Mouse (Mus musculus) heart, postnatal 0 days (tissue): ENCODE results near the gene Gm28051. TPM values are rescaled to one million over a fixed set of nuclear protein-coding genes. Genes with fewer than 3 reads are reported as not detected.

Source experiments
- ATAC-seq: fragments of 200-750 bp; cut with Nextera tagmentation; 2 replicates; pipeline ENCODE4 v1.8.0; 2017; ENCODE audit warnings: low read depth, moderate number of reproducible peaks, moderate library complexity; ENCODE audit not compliant: insufficient read depth
- DNase-seq: peaks from one replicate; pipeline ENCODE4 v3.0.0-alpha.2; 2016; ENCODE audit warnings: low spot score
- H3K27ac ChIP-seq: fragments of 300-500 bp; sonication (generic); 2 replicates; pipeline ENCODE4 v1.5.1; 2014; ENCODE audit warnings: low read depth, mild to moderate bottlenecking
- H3K27me3 ChIP-seq: fragments of 300-500 bp; sonication (generic); 2 replicates; pipeline ENCODE4 v1.6.1; 2014; ENCODE audit warnings: low read length, mixed read lengths; ENCODE audit not compliant: control insufficient read depth, insufficient read depth
- H3K36me3 ChIP-seq: fragments of 300-500 bp; sonication (generic); replicated peaks from 2 replicates; pipeline ENCODE4 v1.6.1; 2014; ENCODE audit warnings: low read length, mixed read lengths; ENCODE audit not compliant: control insufficient read depth, insufficient read depth
- H3K4me1 ChIP-seq: fragments of 300-500 bp; sonication (generic); 2 replicates; pipeline ENCODE4 v1.6.1; 2014; ENCODE audit warnings: antibody characterized with exemption; ENCODE audit not compliant: control insufficient read depth, insufficient read depth
- H3K4me2 ChIP-seq: fragments of 300-500 bp; sonication (generic); 2 replicates; pipeline ENCODE4 v1.6.1; 2014; ENCODE audit warnings: low read depth, mild to moderate bottlenecking, low read length, moderate library complexity
- H3K4me3 ChIP-seq: fragments of 300-500 bp; sonication (generic); 2 replicates; pipeline ENCODE4 v1.5.1; 2014; ENCODE audit warnings: low read depth, low read length
- H3K9ac ChIP-seq: fragments of 300-500 bp; sonication (generic); replicated peaks from 2 replicates; pipeline ENCODE4 v1.6.1; 2014; ENCODE audit warnings: low read depth, low read length, mixed read lengths
- H3K9me3 ChIP-seq: fragments of 300-500 bp; sonication (generic); replicated peaks from 2 replicates; pipeline ENCODE4 v1.6.1; 2016; ENCODE audit warnings: low read length; ENCODE audit not compliant: control insufficient read depth
- CTCF ChIP-seq: IDR thresholded peaks from 2 replicates; pipeline ENCODE4 v1.5.1; 2016; ENCODE audit warnings: antibody characterized with exemption, control low read depth, low read depth
- EP300 ChIP-seq: IDR thresholded peaks from 2 replicates; pipeline ENCODE4 v1.6.1; 2016; ENCODE audit warnings: antibody characterized with exemption, low read depth
- WGBS: fragments of 180-500 bp; shearing (Covaris S2); extraction: QIAGEN DNeasy Blood & Tissue Kit; methylation state at CpG from one replicate; pipeline ENCODE4 v1.1.7; 2014; 5-methylcytosine and 5-hydroxymethylcytosine counted together
- polyA plus RNA-seq: library from polyadenylated mRNA; unstranded; fragments of >200 nt; fragmentation: Nextera tagmentation; extraction: Ambion mirVana; gene quantifications from 2 replicates; pipeline ENCODE4 v1.2.1, GENCODE M21; 2015
- total RNA-seq: library from RNA; depleted of rRNA; stranded (reverse); fragments of >200 nt; gene quantifications from 2 replicates; pipeline ENCODE4 v1.2.3, GENCODE M21; 2014; ENCODE audit warnings: low replicate concordance

Gm28051 gene
- total and polyA plus RNA-seq, 2 experiments from 2014 or later, result not detected

GRCm38 (mm10) chr12:102742056-102742455, 15.5 kb downstream of the Gm28051 start:
- Histone ChIP-seq H3K4me3 (no peak overlapping the region), H3K27me3 (no peaks in the 10 kb centered on the region), H3K27ac (no peak overlapping the region), H3K4me2 (no peak overlapping the region), H3K9ac (no peak overlapping the region), H3K4me1 (peaks cover 13% of the 10 kb centered on the region), H3K9me3 (no peaks in the 10 kb centered on the region), H3K36me3 (peaks cover 7% of the 10 kb centered on the region; the same call in 1 of the 2 replicates)
- 63% methylated on average over 7 of the region's 7 CpGs for WGBS
- no peak for ATAC-seq
- DNase-seq, result no peak
- TF ChIP-seq CTCF (no peak), EP300 (no peak)

DNA sequence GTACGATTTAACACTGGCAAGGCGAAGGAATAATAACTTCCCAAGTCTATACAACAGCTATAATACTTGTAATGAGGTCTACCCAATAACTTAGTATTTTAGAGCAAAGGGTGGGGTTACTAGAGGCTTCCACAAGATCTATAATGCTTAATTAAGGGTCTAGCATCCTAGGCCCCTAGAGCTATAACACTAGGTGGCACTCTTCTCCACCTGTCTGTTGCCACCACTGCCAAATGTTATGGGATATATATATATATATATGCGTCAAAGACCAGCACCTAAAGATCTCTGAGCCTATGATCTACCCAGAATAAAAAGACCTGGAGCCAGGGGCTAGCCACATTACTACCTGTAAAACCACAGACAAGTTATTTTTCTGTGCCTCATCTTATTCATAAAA, 17.3 kb downstream of the Gm28051 start:
- peak; percentile 28 for DNase-seq
- no peak overlapping the region for H3K9ac ChIP-seq
- 61% methylated on average over 3 of the region's 3 CpGs for WGBS
- no peaks in the 10 kb centered on the region for H3K9me3 ChIP-seq
- H3K4me2 ChIP-seq, result no peak overlapping the region
- H3K4me1 ChIP-seq, result peaks cover 13% of the 10 kb centered on the region
- no peak overlapping the region for H3K4me3 ChIP-seq
- no peak for ATAC-seq
- no peak for TF ChIP-seq EP300
- TF ChIP-seq CTCF, result peak; percentile 54
- H3K27me3 ChIP-seq, result no peaks in the 10 kb centered on the region
- H3K36me3 ChIP-seq, result no peaks in the 10 kb centered on the region
- H3K27ac ChIP-seq, result no peak overlapping the region

GRCm38 (mm10) chr12:102739096-102739495, 18.5 kb downstream of the Gm28051 start:
- Histone ChIP-seq H3K4me2 (no peak overlapping the region), H3K27me3 (no peaks in the 10 kb centered on the region), H3K4me3 (no peak overlapping the region), H3K27ac (no peak overlapping the region), H3K9me3 (no peaks in the 10 kb centered on the region), H3K4me1 (peaks cover 7% of the 10 kb centered on the region), H3K9ac (no peak overlapping the region), H3K36me3 (no peaks in the 10 kb centered on the region)
- TF ChIP-seq EP300 (no peak), CTCF (no peak)
- no peak for DNase-seq
- ATAC-seq, result no peak
- 39% methylated on average over 5 of the region's 5 CpGs for WGBS

DNA sequence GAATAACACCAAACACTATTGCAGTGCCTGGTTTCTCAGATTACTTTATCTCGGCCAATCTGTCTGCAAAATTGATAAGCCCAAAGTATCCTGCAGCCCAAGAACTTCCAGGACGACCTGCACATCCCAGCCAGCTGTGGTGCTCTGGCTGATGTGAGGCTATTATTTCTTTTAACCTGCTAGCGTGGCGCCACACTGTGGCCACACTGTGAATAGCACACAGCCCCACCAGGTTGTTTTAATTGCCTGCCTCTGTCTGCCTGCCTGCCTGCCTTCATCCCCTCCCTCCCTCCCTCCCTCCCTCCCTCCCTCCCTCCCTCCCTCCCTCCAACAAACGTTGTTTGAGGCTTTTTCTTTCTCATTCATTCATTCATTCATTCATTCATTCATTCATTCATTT, 24.2 kb downstream of the Gm28051 start:
- Histone ChIP-seq H3K9ac (no peak overlapping the region), H3K9me3 (no peaks in the 10 kb centered on the region), H3K27me3 (no peaks in the 10 kb centered on the region), H3K4me2 (no peak overlapping the region), H3K27ac (no peak overlapping the region), H3K4me3 (no peak overlapping the region), H3K36me3 (no peaks in the 10 kb centered on the region), H3K4me1 (peaks cover 7% of the 10 kb centered on the region; the same call in 1 of the 2 replicates)
- WGBS, result 4% methylated on average over 5 of the region's 5 CpGs
- TF ChIP-seq CTCF (peak; percentile 62), EP300 (no peak)
- peak; percentile 41 for DNase-seq
- ATAC-seq, result no peak

DNA sequence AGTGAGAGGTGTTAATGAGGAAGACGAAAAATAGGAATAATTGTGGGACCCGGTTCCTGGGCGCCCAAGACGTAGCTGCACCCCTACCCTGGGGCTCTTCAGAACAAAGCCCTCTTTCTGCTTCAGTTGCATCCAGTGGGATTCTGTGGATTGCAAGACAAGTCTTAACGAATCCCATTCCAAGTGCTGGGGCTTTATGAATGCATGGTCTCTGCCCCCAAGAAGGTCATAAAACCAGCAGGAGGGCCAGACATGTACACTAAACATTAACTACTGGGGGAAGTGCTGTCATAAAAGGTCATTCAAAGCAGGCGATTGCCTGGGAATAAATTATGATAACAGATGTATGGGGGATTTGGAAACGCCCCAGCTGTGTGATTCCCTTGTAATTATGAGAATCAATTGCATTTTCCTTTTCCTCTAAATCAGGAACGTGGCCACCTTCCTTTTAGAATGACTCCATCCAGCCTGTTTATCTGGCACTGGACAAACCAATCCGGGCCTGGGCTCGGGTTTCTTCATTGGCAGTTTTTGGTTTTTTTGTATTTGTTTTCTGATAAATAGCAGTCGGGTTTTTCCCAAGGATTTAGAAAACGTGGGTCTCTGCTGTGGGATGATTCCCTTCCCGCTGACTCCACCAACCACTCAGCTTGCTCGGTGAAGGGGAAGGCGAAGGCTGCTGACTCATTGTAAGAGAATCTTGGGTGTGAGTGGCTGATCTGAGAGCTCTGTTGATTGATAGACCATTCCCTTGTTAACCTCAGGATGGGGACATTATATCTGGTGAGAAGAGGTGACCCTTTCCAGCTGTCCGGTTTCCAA, 26.6 kb downstream of the Gm28051 start:
- TF ChIP-seq EP300 (no peak), CTCF (no peak)
- no peaks in the 10 kb centered on the region for H3K27me3 ChIP-seq
- H3K4me3 ChIP-seq, result no peak overlapping the region
- DNase-seq (no peak), ATAC-seq (no peak)
- peak overlapping the region; percentile 35; the same call in 1 of the 2 replicates for H3K4me2 ChIP-seq
- 39% methylated on average over 16 of the region's 16 CpGs for WGBS
- no peaks in the 10 kb centered on the region for H3K9me3 ChIP-seq
- H3K27ac ChIP-seq, result no peak overlapping the region
- H3K4me1 ChIP-seq, result peaks cover 7% of the 10 kb centered on the region; the same call in 1 of the 2 replicates
- no peaks in the 10 kb centered on the region for H3K36me3 ChIP-seq
- H3K9ac ChIP-seq, result no peak overlapping the region
